Mouse (Mus musculus): ENCODE results near the gene Tpcn2. TPM values are rescaled to one million over a fixed set of nuclear protein-coding genes. Genes with fewer than 3 reads are reported as not detected.

Tpcn2 gene
- polyA plus RNA-seq, 1 experiment from 2014 or later, result 5.3 TPM

DNA sequence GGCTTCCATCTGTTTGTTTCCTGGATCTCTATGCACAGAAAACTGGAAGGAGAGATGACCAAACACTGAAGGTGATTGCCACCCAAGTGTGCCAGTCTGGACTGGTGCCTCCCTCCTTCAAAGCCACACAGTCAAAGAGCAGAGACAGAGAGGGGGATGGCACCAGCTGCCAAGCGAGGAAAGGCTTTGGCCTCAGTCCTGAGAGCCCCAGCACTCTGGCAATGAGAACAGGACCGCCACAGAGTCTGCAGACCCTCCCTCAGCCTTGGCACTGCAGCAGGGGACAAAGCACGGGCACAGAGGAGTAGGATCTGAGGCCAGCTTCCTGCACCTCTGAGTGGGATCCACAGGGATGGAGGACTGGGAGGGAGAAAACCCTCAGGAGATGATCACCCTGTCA, 114.1 kb downstream of the Tpcn2 start:
- H3K9ac ChIP-seq (ENCODE audit: low read length), result no peak overlapping the region
- ATAC-seq (ENCODE audit: low FRiP score, low TSS enrichment) (no peak), DNase-seq (ENCODE audit: low spot score) (no peak)
- H3K9me3 ChIP-seq (ENCODE audit: control insufficient read depth, low read length), result no peaks in the 10 kb centered on the region
- 71% methylated on average over 3 of the region's 3 CpGs for WGBS
- TF ChIP-seq EP300 (optimal IDR thresholded peaks at IDR 0.05) (no peak), CTCF (IDR thresholded peaks at IDR 0.05; ENCODE audit: low read depth) (no peak)
- no peak overlapping the region for H3K27ac ChIP-seq (replicated peaks)
- no peaks in the 10 kb centered on the region for H3K4me1 ChIP-seq (replicated peaks; ENCODE audit: control insufficient read depth, insufficient read depth)
- no peak overlapping the region for H3K4me2 ChIP-seq (replicated peaks; ENCODE audit: low read depth)
- H3K27me3 ChIP-seq (ENCODE audit: control insufficient read depth, insufficient read depth, low read length), result no peaks in the 10 kb centered on the region
- H3K4me3 ChIP-seq (ENCODE audit: low read depth, low read length), result no peak overlapping the region
- no peaks in the 10 kb centered on the region for H3K36me3 ChIP-seq (ENCODE audit: control insufficient read depth, insufficient read depth, low read length)

DNA sequence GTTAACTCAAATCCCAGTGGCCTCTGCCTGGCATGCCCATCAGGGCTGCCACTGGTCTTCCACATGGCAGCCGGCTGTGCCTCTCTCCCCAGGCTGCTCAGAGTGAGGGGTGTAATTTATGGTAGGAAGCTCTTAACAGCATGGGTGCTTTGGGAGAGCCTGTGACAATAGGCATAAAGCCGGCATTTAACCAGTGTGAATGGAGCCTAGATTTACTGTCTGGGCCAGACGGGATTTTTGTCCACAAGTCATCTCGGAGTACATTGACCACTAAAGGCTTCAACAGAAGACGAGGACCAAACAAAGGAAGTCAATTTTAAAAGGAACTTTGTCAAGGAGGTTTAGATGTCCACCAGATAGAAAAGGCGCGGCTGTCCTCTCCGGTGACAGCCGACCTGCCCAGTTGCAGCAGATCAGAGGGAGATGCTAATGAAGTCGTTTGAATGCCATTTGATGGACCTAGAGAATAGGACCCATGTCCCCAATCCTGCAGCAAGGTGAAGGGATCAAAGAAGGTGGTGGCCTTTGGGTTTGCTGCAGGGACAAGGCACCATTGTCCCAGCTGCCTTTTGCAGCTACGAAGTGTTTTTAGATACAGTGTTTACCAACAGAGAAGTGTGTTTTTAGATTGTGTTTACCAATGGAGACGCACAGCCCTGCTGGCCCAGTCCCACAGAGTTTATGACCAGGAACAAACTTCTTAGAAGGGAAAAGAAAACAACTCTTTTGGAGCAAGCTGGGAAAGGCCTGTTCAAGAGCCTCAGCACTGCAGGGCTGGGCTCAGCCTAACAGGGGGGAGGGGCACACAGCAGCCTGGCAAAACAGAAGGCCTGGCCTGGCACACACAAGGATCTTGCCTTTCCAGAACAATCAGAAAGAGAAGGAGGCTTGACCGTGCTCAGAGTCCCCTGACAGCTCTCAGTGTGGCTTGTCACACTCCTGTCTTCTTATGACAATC, 124.2 kb downstream of the Tpcn2 start:
- Histone ChIP-seq H3K4me2 (replicated peaks; ENCODE audit: low read depth) (no peak overlapping the region), H3K36me3 (ENCODE audit: control insufficient read depth, insufficient read depth, low read length) (no peaks in the 10 kb centered on the region), H3K4me1 (replicated peaks; ENCODE audit: control insufficient read depth, insufficient read depth) (no peaks in the 10 kb centered on the region; the same call in 1 of the 2 replicates), H3K9ac (ENCODE audit: low read length) (no peak overlapping the region), H3K27me3 (ENCODE audit: control insufficient read depth, insufficient read depth, low read length) (no peaks in the 10 kb centered on the region), H3K27ac (replicated peaks) (0 out of 2 replicates have a peak overlapping the region, but pooled peaks have one; percentile 40), H3K4me3 (ENCODE audit: low read depth, low read length) (no peak overlapping the region), H3K9me3 (ENCODE audit: control insufficient read depth, low read length) (no peaks in the 10 kb centered on the region)
- ATAC-seq (ENCODE audit: low FRiP score, low TSS enrichment), result peak; percentile 73
- TF ChIP-seq EP300 (optimal IDR thresholded peaks at IDR 0.05) (no peak), CTCF (IDR thresholded peaks at IDR 0.05; ENCODE audit: low read depth) (no peak)
- WGBS, result 55% methylated on average over 13 of the region's 13 CpGs
- DNase-seq (ENCODE audit: low spot score), result peak; percentile 65

DNA sequence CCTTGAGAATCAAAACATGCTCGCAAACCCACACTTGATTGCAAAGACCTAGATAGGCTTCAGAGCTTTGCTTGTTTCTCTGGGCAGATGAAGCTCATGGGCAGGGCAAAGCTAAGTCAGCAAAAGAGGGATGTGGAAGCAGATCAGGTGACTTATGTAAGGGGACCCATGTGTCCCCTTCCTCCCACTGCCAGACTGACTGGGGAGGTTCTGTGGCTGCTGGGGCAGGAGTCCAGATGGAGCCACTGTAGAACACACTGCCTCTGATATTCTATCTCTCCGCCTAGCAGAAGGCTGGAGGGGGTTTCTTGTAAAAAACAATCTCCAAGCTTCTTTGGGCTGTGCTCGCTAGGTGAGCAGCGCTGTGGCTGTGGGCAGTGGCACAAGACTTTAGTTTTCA, 128.1 kb downstream of the Tpcn2 start:
- WGBS, result 76% methylated on average over 4 of the region's 4 CpGs

GRCm38 (mm10) chr7:145154066-145154465, 129.7 kb downstream of the Tpcn2 start:
- Histone ChIP-seq H3K4me1 (replicated peaks; ENCODE audit: control insufficient read depth, insufficient read depth) (no peaks in the 10 kb centered on the region), H3K9me3 (ENCODE audit: control insufficient read depth, low read length) (no peaks in the 10 kb centered on the region), H3K27ac (replicated peaks) (no peak overlapping the region), H3K27me3 (ENCODE audit: control insufficient read depth, insufficient read depth, low read length) (no peaks in the 10 kb centered on the region), H3K4me2 (replicated peaks; ENCODE audit: low read depth) (no peak overlapping the region), H3K4me3 (ENCODE audit: low read depth, low read length) (no peak overlapping the region), H3K36me3 (ENCODE audit: control insufficient read depth, insufficient read depth, low read length) (no peaks in the 10 kb centered on the region), H3K9ac (ENCODE audit: low read length) (no peak overlapping the region)
- DNase-seq (ENCODE audit: low spot score), result no peak
- ATAC-seq (ENCODE audit: low FRiP score, low TSS enrichment), result no peak
- WGBS, result 89% methylated on average over 1 of the region's 1 CpGs
- TF ChIP-seq CTCF (IDR thresholded peaks at IDR 0.05; ENCODE audit: low read depth) (no peak), EP300 (optimal IDR thresholded peaks at IDR 0.05) (no peak)

More for the DNA sequence above, 128.1 kb downstream of the Tpcn2 start:
- Histone ChIP-seq H3K9me3 (ENCODE audit: control insufficient read depth, low read length) (no peaks in the 10 kb centered on the region), H3K27me3 (ENCODE audit: control insufficient read depth, insufficient read depth, low read length) (no peaks in the 10 kb centered on the region), H3K9ac (ENCODE audit: low read length) (no peak overlapping the region), H3K36me3 (ENCODE audit: control insufficient read depth, insufficient read depth, low read length) (no peaks in the 10 kb centered on the region), H3K4me2 (replicated peaks; ENCODE audit: low read depth) (no peak overlapping the region), H3K4me3 (ENCODE audit: low read depth, low read length) (no peak overlapping the region), H3K27ac (replicated peaks) (no peak overlapping the region), H3K4me1 (replicated peaks; ENCODE audit: control insufficient read depth, insufficient read depth) (no peaks in the 10 kb centered on the region; the same call in 1 of the 2 replicates)
- no peak for ATAC-seq (ENCODE audit: low FRiP score, low TSS enrichment)
- TF ChIP-seq EP300 (optimal IDR thresholded peaks at IDR 0.05) (no peak), CTCF (IDR thresholded peaks at IDR 0.05; ENCODE audit: low read depth) (no peak)
- no peak for DNase-seq (ENCODE audit: low spot score)

DNA sequence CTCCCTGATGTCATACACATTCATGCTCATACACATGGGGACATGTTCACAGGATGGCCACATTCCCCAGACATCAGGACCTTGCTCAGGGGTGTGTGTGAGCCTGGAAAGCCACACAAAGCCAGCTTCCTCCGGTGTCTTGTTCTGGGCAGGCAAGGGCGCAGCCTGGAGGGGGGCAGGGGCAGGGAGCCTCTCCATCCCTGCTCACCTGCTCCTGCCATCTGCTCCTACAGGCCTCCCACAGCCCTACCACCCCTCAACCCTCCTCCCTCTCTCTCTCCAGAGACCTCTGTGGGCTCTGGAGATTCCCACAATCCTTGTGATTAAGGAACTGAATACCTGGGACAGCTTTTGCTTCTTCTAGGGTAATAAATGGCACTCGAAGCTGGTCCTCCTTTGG, 132.0 kb downstream of the Tpcn2 start:
- Histone ChIP-seq H3K36me3 (ENCODE audit: control insufficient read depth, insufficient read depth, low read length) (no peaks in the 10 kb centered on the region), H3K4me2 (replicated peaks; ENCODE audit: low read depth) (no peak overlapping the region), H3K27ac (replicated peaks) (no peak overlapping the region), H3K4me1 (replicated peaks; ENCODE audit: control insufficient read depth, insufficient read depth) (no peaks in the 10 kb centered on the region), H3K9me3 (ENCODE audit: control insufficient read depth, low read length) (no peaks in the 10 kb centered on the region), H3K9ac (ENCODE audit: low read length) (no peak overlapping the region), H3K27me3 (ENCODE audit: control insufficient read depth, insufficient read depth, low read length) (no peaks in the 10 kb centered on the region), H3K4me3 (ENCODE audit: low read depth, low read length) (no peak overlapping the region)
- WGBS, result 62% methylated on average over 3 of the region's 3 CpGs
- TF ChIP-seq CTCF (IDR thresholded peaks at IDR 0.05; ENCODE audit: low read depth), result no peak
- TF ChIP-seq EP300 (optimal IDR thresholded peaks at IDR 0.05), result no peak
- ATAC-seq (ENCODE audit: low FRiP score, low TSS enrichment) (no peak), DNase-seq (ENCODE audit: low spot score) (no peak)

DNA sequence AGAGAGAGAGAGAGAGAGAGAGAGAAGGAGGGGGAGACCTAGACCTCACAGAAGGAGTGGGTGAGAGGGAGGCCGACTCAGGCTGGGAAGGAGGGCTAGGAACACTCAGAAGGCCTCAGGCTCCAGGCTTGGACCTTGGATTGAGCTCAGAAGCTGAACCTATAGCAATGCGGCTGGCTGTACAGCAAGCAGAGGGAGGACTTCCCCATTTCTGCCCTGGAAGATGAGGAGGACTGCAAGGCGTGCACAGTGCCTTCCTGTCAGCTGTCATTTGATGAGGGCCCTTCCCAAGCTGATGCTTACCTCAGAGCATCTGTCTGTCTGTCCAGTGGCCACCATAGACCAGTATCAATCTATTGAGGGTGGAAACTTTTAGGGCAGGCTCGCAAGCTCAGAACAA, 134.9 kb downstream of the Tpcn2 start:
- TF ChIP-seq EP300 (optimal IDR thresholded peaks at IDR 0.05) (no peak), CTCF (IDR thresholded peaks at IDR 0.05; ENCODE audit: low read depth) (no peak)
- DNase-seq (ENCODE audit: low spot score) (no peak), ATAC-seq (ENCODE audit: low FRiP score, low TSS enrichment) (no peak)
- Histone ChIP-seq H3K9me3 (ENCODE audit: control insufficient read depth, low read length) (no peaks in the 10 kb centered on the region), H3K4me3 (ENCODE audit: low read depth, low read length) (no peak overlapping the region), H3K9ac (ENCODE audit: low read length) (no peak overlapping the region), H3K4me2 (replicated peaks; ENCODE audit: low read depth) (no peak overlapping the region), H3K27me3 (ENCODE audit: control insufficient read depth, insufficient read depth, low read length) (no peaks in the 10 kb centered on the region), H3K36me3 (ENCODE audit: control insufficient read depth, insufficient read depth, low read length) (no peaks in the 10 kb centered on the region), H3K4me1 (replicated peaks; ENCODE audit: control insufficient read depth, insufficient read depth) (no peaks in the 10 kb centered on the region), H3K27ac (replicated peaks) (no peak overlapping the region)
- WGBS, result 87% methylated on average over 4 of the region's 4 CpGs

Measured in stomach, postnatal 0 days (tissue).